Mouse (Mus musculus) spleen, adult 2 months (tissue): Measurements from ENCODE around the gene Gm38100. TPM values are rescaled to one million over a fixed set of nuclear protein-coding genes. Genes with fewer than 3 reads are reported as not detected.

Source experiments
- DNase-seq, 2 experiments: peaks; one replicate each; pipeline versions ENCODE4 v3.0.0 to v3.0.0-alpha.2; 2012 to 2021; ENCODE audit warnings: low spot score in 2 of 2, low read depth in 1 of 2
- H3K27ac ChIP-seq: fragments of 200-500 bp; 2 replicates; pipeline ENCODE4 v1.5.1; 2012; ENCODE audit warnings: low read length, inconsistent platforms; ENCODE audit not compliant: insufficient read depth
- H3K27me3 ChIP-seq: fragments of 200-500 bp; 2 replicates; pipeline ENCODE4 v1.6.1; 2012; ENCODE audit warnings: mild to moderate bottlenecking, moderate library complexity, low read length, inconsistent platforms; ENCODE audit not compliant: control insufficient read depth, insufficient read depth
- H3K36me3 ChIP-seq: fragments of 200-500 bp; 2 replicates; pipeline ENCODE4 v1.6.1; 2012; ENCODE audit warnings: mild to moderate bottlenecking, low read length, inconsistent platforms; ENCODE audit not compliant: control insufficient read depth, insufficient read depth
- H3K4me1 ChIP-seq: fragments of 200-500 bp; 2 replicates; pipeline ENCODE4 v1.6.1; 2011; ENCODE audit warnings: inconsistent platforms; ENCODE audit not compliant: control insufficient read depth, insufficient read depth, insufficient read length
- H3K4me3 ChIP-seq: fragments of 200-500 bp; 2 replicates; pipeline ENCODE4 v1.5.1; 2011; ENCODE audit warnings: mild to moderate bottlenecking, inconsistent platforms; ENCODE audit not compliant: insufficient read depth, insufficient read length; ENCODE audit errors: extremely low read depth
- CTCF ChIP-seq: fragments of 200-500 bp; IDR thresholded peaks from 2 replicates; pipeline ENCODE4 v1.5.1; 2011; ENCODE audit warnings: mild to moderate bottlenecking, inconsistent platforms; ENCODE audit not compliant: insufficient read depth, insufficient read length, insufficient replicate concordance; ENCODE audit errors: extremely low read depth
- POLR2A ChIP-seq: fragments of 200-500 bp; IDR thresholded peaks from 2 replicates; pipeline ENCODE4 v1.6.1; 2011; ENCODE audit warnings: low read depth, low read length, inconsistent platforms
- WGBS: fragments of 180-500 bp; shearing (Covaris S2); methylation state at CpG from one replicate; pipeline ENCODE4 v1.1.7; 2018; 5-methylcytosine and 5-hydroxymethylcytosine counted together
- polyA plus RNA-seq: library from polyadenylated mRNA; depleted of rRNA; stranded (reverse); fragments of >200 nt; gene quantifications from 2 replicates; pipeline ENCODE4 v1.2.3, GENCODE M21; 2012; rRNA removed

Gene Gm38100
- polyA plus RNA-seq, 1 experiment = not detected

DNA sequence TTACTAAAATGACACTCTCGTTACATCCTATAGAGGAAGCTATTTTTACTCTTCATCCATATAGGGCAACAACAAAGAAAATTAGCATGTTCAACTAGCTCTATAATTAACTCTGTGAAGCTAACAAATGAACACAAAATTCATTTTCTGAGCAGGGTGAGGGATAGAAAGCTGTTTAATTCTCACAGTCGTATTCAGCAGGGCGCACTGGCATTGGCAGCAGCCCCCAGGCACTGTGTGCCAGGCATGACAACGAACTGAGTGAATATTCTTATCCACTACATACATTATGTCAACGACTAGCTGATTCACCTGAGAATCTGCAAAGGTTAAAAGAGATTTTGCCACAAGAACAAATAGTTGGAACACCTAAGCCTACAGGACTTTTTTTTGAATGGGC, 50.6 kb downstream of the Gm38100 start:
- DNase-seq = no peak
- no peaks in the 10 kb centered on the region for H3K36me3 ChIP-seq
- no peak overlapping the region for H3K27ac ChIP-seq
- no peaks in the 10 kb centered on the region for H3K4me1 ChIP-seq
- no peaks in the 10 kb centered on the region for H3K27me3 ChIP-seq
- TF ChIP-seq POLR2A (no peak), CTCF (no peak)
- whole genome bisulfite sequencing = 84% methylated on average over 5 of the region's 5 CpGs
- H3K4me3 ChIP-seq = no peak overlapping the region

Other genes starting within 250 kb of the Gm38100 start
- 1.4 and 2.8 TPM in 2 replicates for gene Opn3, start 227.6 kb upstream of the Gm38100 start, polyA plus RNA-seq
- 4.6 and 16.3 TPM in 2 replicates for gene Chml, start 227.4 kb upstream of the Gm38100 start, polyA plus RNA-seq
- not detected in 2 replicates for gene Wdr64, start 221.7 kb upstream of the Gm38100 start, polyA plus RNA-seq
- 0.49 and 0.64 TPM in 2 replicates for gene Exo1, start 39.7 kb upstream of the Gm38100 start, polyA plus RNA-seq
- not detected in 2 replicates for gene Rbm8a2, start 58.8 kb downstream of the Gm38100 start, polyA plus RNA-seq